Comparison of ENCODE assay signal across 25 mouse cellular contexts in genomic region chr5:28940972-28941371, GRCm38 (mm10).
"Had no signal": no experiment of that assay in that cellular context is flagged by ENCODE, and none has a peak within 500 bp of the region (broad histone marks: within the 10 kb centered on the region; RNA-seq: fewer than 3 reads in every experiment).

No protein-coding gene starts in this region.

- H3K9me3 ChIP-seq: heart, embryonic 13.5 days; heart, embryonic 15.5 days; hindbrain, embryonic 13.5 days; hindbrain, embryonic 15.5 days; kidney, embryonic 15.5 days; limb, embryonic 13.5 days; limb, embryonic 15.5 days; liver, embryonic 12.5 days had no signal

- H3K36me3 ChIP-seq: heart, embryonic 13.5 days; heart, embryonic 15.5 days; hindbrain, embryonic 13.5 days; hindbrain, embryonic 15.5 days; kidney, embryonic 15.5 days; limb, embryonic 13.5 days; limb, embryonic 15.5 days; liver, embryonic 12.5 days had no signal

- H3K4me3 ChIP-seq: heart, adult 2 months; heart, embryonic 13.5 days; heart, embryonic 15.5 days; hindbrain, embryonic 13.5 days; hindbrain, embryonic 15.5 days; kidney, embryonic 15.5 days; limb, embryonic 13.5 days; limb, embryonic 15.5 days; liver, embryonic 12.5 days had no signal

- H3K9ac ChIP-seq: heart, embryonic 13.5 days; heart, embryonic 15.5 days; hindbrain, embryonic 13.5 days; hindbrain, embryonic 15.5 days; kidney, embryonic 15.5 days; limb, embryonic 13.5 days; limb, embryonic 15.5 days; liver, embryonic 12.5 days; liver, embryonic 14.5 days had no signal

- H3K4me2 ChIP-seq: heart, embryonic 11.5 days; heart, embryonic 13.5 days; heart, embryonic 15.5 days; hindbrain, embryonic 13.5 days; hindbrain, embryonic 15.5 days; kidney, embryonic 15.5 days; limb, embryonic 13.5 days; limb, embryonic 15.5 days; liver, embryonic 12.5 days had no signal

- H3K4me1 ChIP-seq: heart, embryonic 13.5 days; heart, embryonic 15.5 days; hindbrain, embryonic 15.5 days; kidney, embryonic 15.5 days; limb, embryonic 13.5 days; limb, embryonic 15.5 days; liver, embryonic 12.5 days had no signal

- DNase-seq: gastrocnemius, postnatal 14 days; gastrocnemius, postnatal 36 days; heart, adult 2 months; heart, postnatal 14 days; heart, postnatal 36 days; kidney, adult 11 months; kidney, adult 2 months; kidney, adult 9 months; kidney, postnatal 14 days; kidney, postnatal 36 days; layer of hippocampus, adult 9-11 months; layer of hippocampus, postnatal 36 days had no signal

- ATAC-seq: hindbrain, postnatal 0 days; intestine, embryonic 16.5 days; liver, embryonic 12.5 days had no signal

- H3K27ac ChIP-seq: heart, adult 2 months; heart, embryonic 13.5 days; heart, embryonic 15.5 days; hindbrain, embryonic 13.5 days; hindbrain, embryonic 15.5 days; hindbrain, postnatal 0 days; kidney, embryonic 15.5 days; kidney, postnatal 0 days; limb, embryonic 13.5 days; limb, embryonic 15.5 days; liver, embryonic 12.5 days; liver, embryonic 14.5 days had no signal

- H3K27me3 ChIP-seq: heart, embryonic 13.5 days; heart, embryonic 15.5 days; hindbrain, embryonic 13.5 days; hindbrain, embryonic 15.5 days; kidney, embryonic 15.5 days; limb, embryonic 13.5 days; limb, embryonic 15.5 days; liver, embryonic 12.5 days had no signal
